Mouse (Mus musculus) testis, adult 2 months (tissue): ENCODE data around the gene Gsc. TPM values are rescaled to one million over a fixed set of nuclear protein-coding genes. Genes with fewer than 3 reads are reported as not detected.
"Not testable (repeated sequence)": the region's sequence is repeated elsewhere in the genome, so short reads cannot be mapped to it uniquely, and the experiment has no call there.

Experiments used
- H3K27ac ChIP-seq: fragments of 200-500 bp; 2 replicates; pipeline ENCODE4 v1.5.1; 2012; ENCODE audit warnings: low read depth, low read length; ENCODE audit not compliant: control insufficient read depth, insufficient read depth
- H3K27me3 ChIP-seq: fragments of 200-500 bp; 2 replicates; pipeline ENCODE4 v1.6.1; 2012; ENCODE audit warnings: mild to moderate bottlenecking, low read length, moderate library complexity; ENCODE audit not compliant: control insufficient read depth, insufficient read depth
- H3K36me3 ChIP-seq: fragments of 200-500 bp; 2 replicates; pipeline ENCODE4 v1.6.1; 2012; ENCODE audit warnings: mild to moderate bottlenecking, low read length; ENCODE audit not compliant: control insufficient read depth, insufficient read depth
- H3K4me1 ChIP-seq: fragments of 200-500 bp; 2 replicates; pipeline ENCODE4 v1.6.1; 2012; ENCODE audit warnings: low read length; ENCODE audit not compliant: control insufficient read depth, insufficient read depth
- H3K4me3 ChIP-seq: fragments of 200-500 bp; 2 replicates; pipeline ENCODE4 v1.5.1; 2012; ENCODE audit warnings: low read depth, mild to moderate bottlenecking, low read length, moderate library complexity, mixed read lengths; ENCODE audit not compliant: control insufficient read depth
- CTCF ChIP-seq: fragments of 200-500 bp; IDR thresholded peaks from 2 replicates; pipeline ENCODE4 v1.5.1; 2012; ENCODE audit warnings: low read depth, mild to moderate bottlenecking, inconsistent platforms, low read length, moderate library complexity; ENCODE audit not compliant: control insufficient read depth, insufficient read depth, insufficient replicate concordance
- POLR2A ChIP-seq: fragments of 200-500 bp; IDR thresholded peaks from 2 replicates; pipeline ENCODE4 v1.6.1; 2012; ENCODE audit warnings: low read depth, mild to moderate bottlenecking, inconsistent platforms, low read length, moderate library complexity; ENCODE audit not compliant: control insufficient read depth
- polyA plus RNA-seq: library from polyadenylated mRNA; depleted of rRNA; stranded (reverse); fragments of >200 nt; gene quantifications from 2 replicates; pipeline ENCODE4 v1.2.3, GENCODE M21; 2012

The Gsc gene
- polyA plus RNA-seq, 1 experiment, result 2.2 TPM

DNA sequence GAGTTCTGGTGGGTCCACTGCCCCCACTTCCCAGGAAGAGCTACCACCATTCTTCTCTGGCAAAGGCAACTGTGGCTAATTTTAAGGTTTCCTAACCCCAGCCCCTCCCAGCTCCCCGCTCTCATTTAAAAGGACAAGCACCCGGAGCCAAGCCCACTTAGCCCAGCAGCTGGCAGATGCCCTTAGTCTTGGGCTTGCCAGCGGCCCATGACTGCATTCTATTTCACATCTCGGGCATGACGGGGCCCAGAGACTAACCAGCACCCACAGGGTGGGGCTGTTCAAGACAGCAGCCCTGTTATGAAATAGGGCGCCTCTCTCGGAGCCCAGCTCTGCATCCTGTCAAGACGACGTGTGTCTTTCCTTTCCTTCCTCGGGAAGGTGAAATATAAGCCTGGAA lies 22.9 kb downstream of the Gsc start:
- no peak overlapping the region for H3K27ac ChIP-seq
- H3K4me3 ChIP-seq, result no peak overlapping the region
- TF ChIP-seq CTCF, result no peak
- no peak for TF ChIP-seq POLR2A
- H3K27me3 ChIP-seq, result no peaks in the 10 kb centered on the region
- H3K36me3 ChIP-seq, result no peaks in the 10 kb centered on the region
- H3K4me1 ChIP-seq, result peaks cover 7% of the 10 kb centered on the region

GRCm38 (mm10) chr12:104448099-104448498 lies 25.0 kb downstream of the Gsc start:
- peaks cover 7% of the 10 kb centered on the region for H3K4me1 ChIP-seq

GRCm38 (mm10) chr12:104447056-104447455 lies 26.1 kb downstream of the Gsc start:
- not testable (repeated sequence) for H3K36me3 ChIP-seq, H3K27me3 ChIP-seq, H3K4me1 ChIP-seq, H3K27ac ChIP-seq, H3K4me3 ChIP-seq

More at GRCm38 (mm10) chr12:104448099-104448498, 25.0 kb downstream of the Gsc start:
- no peaks in the 10 kb centered on the region for H3K27me3 ChIP-seq
- H3K36me3 ChIP-seq, result no peaks in the 10 kb centered on the region
- H3K27ac ChIP-seq, result no peak overlapping the region
- peak overlapping the region; percentile 63; the same call in 1 of the 2 replicates for H3K4me3 ChIP-seq
- TF ChIP-seq POLR2A (no peak), CTCF (peak; percentile 90)

DNA sequence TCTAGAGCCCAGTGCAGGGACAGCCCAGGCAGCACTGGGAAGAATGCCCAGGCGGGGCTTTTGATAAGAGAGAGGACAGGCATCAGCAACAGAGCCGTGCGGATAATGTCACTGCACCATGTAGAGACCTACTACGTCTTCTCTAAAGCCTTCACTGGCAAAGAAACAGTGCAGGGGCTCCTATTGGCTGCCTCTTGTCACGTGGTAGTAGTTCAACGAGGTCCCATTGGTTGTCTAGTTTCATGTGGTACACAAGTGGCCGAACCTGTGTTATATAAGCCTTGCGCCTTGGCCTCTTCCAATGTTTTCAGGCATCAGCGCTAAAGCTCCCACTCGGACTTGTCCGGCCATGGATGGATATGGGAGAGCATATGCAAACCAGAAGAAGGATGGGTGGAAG lies 29.4 kb downstream of the Gsc start:
- Histone ChIP-seq H3K4me3 (no peak overlapping the region), H3K4me1 (peaks cover 7% of the 10 kb centered on the region), H3K36me3 (no peaks in the 10 kb centered on the region), H3K27me3 (no peaks in the 10 kb centered on the region), H3K27ac (no peak overlapping the region)
- no peak for TF ChIP-seq POLR2A
- TF ChIP-seq CTCF, result no peak

- H3K4me3 ChIP-seq, result no peak overlapping the region
- no peaks in the 10 kb centered on the region for H3K27me3 ChIP-seq
- no peaks in the 10 kb centered on the region; the same call in 1 of the 2 replicates for H3K4me1 ChIP-seq
- no peak overlapping the region for H3K27ac ChIP-seq
- TF ChIP-seq POLR2A (no peak), CTCF (peak; percentile 95)
- no peaks in the 10 kb centered on the region for H3K36me3 ChIP-seq
These were observed 32.9 kb downstream of the Gsc start for GRCm38 (mm10) chr12:104440087-104440760.

GRCm38 (mm10) chr12:104433951-104434735 lies 39.0 kb downstream of the Gsc start:
- Histone ChIP-seq H3K27me3 (no peaks in the 10 kb centered on the region), H3K36me3 (no peaks in the 10 kb centered on the region), H3K4me3 (no peak overlapping the region), H3K27ac (no peak overlapping the region), H3K4me1 (peaks cover 2% of the 10 kb centered on the region; the same call in 1 of the 2 replicates)
- no peak for TF ChIP-seq POLR2A
- TF ChIP-seq CTCF, result no peak

DNA sequence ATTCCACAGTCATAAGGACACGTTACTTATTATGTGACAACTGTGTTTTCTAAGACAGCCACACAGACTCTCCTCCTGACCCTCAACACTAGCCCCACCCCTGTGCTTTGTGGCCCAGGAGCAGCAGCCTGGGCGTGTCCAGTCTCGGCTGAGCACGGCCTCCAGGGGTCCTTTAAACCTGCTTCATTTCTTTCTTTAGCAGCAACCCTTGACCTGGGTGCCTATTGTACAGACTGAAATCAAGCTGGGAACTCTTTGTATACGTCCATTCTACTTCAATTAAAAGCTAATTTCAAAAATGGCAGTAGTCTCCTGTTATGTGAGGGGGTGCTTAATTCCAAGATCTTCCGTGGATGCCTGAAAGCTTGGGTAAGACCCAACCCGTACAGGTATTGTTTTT lies 39.9 kb downstream of the Gsc start:
- Histone ChIP-seq H3K4me3 (no peak overlapping the region), H3K27me3 (no peaks in the 10 kb centered on the region), H3K36me3 (no peaks in the 10 kb centered on the region), H3K27ac (no peak overlapping the region), H3K4me1 (peaks cover 2% of the 10 kb centered on the region; the same call in 1 of the 2 replicates)
- no peak for TF ChIP-seq CTCF
